Mouse (Mus musculus): ENCODE data around the gene Atpaf2. TPM values are rescaled to one million over a fixed set of nuclear protein-coding genes. Genes with fewer than 3 reads are reported as not detected.

The Atpaf2 gene
- total RNA-seq, 2 experiments from 2014 or later, result 62.0 to 66.5 TPM

- DNase-seq, result no peak
Measured at GRCm38 (mm10) chr11:60397172-60397571, 21.1 kb downstream of the Atpaf2 start.

GRCm38 (mm10) chr11:60396546-60396945, 21.7 kb downstream of the Atpaf2 start:
- peak; percentile 19 to 22 for DNase-seq

GRCm38 (mm10) chr11:60391346-60391745, 26.9 kb downstream of the Atpaf2 start:
- no peak for DNase-seq

GRCm38 (mm10) chr11:60387944-60388343, 30.3 kb downstream of the Atpaf2 start:
- DNase-seq, result no peak

GRCm38 (mm10) chr11:60385946-60386345, 32.3 kb downstream of the Atpaf2 start:
- DNase-seq, result no peak

- DNase-seq, result no peak
Measured at GRCm38 (mm10) chr11:60384762-60385421, 33.4 kb downstream of the Atpaf2 start.

GRCm38 (mm10) chr11:60383518-60383917, 34.7 kb downstream of the Atpaf2 start:
- no peak for DNase-seq

- no peak for DNase-seq
Measured at GRCm38 (mm10) chr11:60374481-60374880, 43.8 kb downstream of the Atpaf2 start.

GRCm38 (mm10) chr11:60370431-60370830, 47.8 kb downstream of the Atpaf2 start:
- DNase-seq, result no peak

GRCm38 (mm10) chr11:60369448-60369847, 48.8 kb downstream of the Atpaf2 start:
- DNase-seq, result no peak

- no peak for DNase-seq
Measured at GRCm38 (mm10) chr11:60368909-60369308, 49.3 kb downstream of the Atpaf2 start.

GRCm38 (mm10) chr11:60367256-60367655, 51.0 kb downstream of the Atpaf2 start:
- DNase-seq, result no peak

GRCm38 (mm10) chr11:60366239-60367019, 51.8 kb downstream of the Atpaf2 start:
- DNase-seq, result no peak

GRCm38 (mm10) chr11:60360631-60361201, 57.5 kb downstream of the Atpaf2 start:
- no peak for DNase-seq

GRCm38 (mm10) chr11:60359936-60360335, 58.3 kb downstream of the Atpaf2 start:
- no peak for DNase-seq

- DNase-seq, result no peak
Measured at GRCm38 (mm10) chr11:60359138-60359537, 59.1 kb downstream of the Atpaf2 start.

- peak; percentile 18 to 38 for DNase-seq
Measured at GRCm38 (mm10) chr11:60358548-60358947, 59.7 kb downstream of the Atpaf2 start.

GRCm38 (mm10) chr11:60357116-60357515, 61.1 kb downstream of the Atpaf2 start:
- no peak for DNase-seq

- no peak for DNase-seq
Measured at GRCm38 (mm10) chr11:60355952-60356351, 62.3 kb downstream of the Atpaf2 start.

GRCm38 (mm10) chr11:60352559-60353411, 65.5 kb downstream of the Atpaf2 start, which contains the start of the genes Tom1l2 and Drc3:
Gene Tom1l2, minus strand, starts transcription at chr11:60352905.
Gene Drc3, plus strand, starts transcription at chr11:60353329.
- DNase-seq, result peak; percentile 99 to 100

GRCm38 (mm10) chr11:60351925-60352371, 66.3 kb downstream of the Atpaf2 start:
- DNase-seq, result peak; percentile 38 to 49

- DNase-seq, result no peak
Measured at GRCm38 (mm10) chr11:60351388-60351787, 66.9 kb downstream of the Atpaf2 start.

All from adrenal gland, postnatal 36 days (tissue).